Mouse (Mus musculus) 416B (cell line): ENCODE results near the gene Adssl1.

Experiments
- DNase-seq: peaks from one replicate; pipeline ENCODE4 v3.0.0; 2011; ENCODE audit warnings: low read depth

Adssl1 gene

GRCm38 (mm10) chr12:112621900-112622299 lies 2.1 kb downstream of the Adssl1 start:
- DNase-seq = peak; percentile 66

- DNase-seq = peak; percentile 76
These were observed 3.9 kb downstream of the Adssl1 start for GRCm38 (mm10) chr12:112623742-112624141.

GRCm38 (mm10) chr12:112625700-112626099 lies 5.9 kb downstream of the Adssl1 start:
- DNase-seq = no peak

GRCm38 (mm10) chr12:112626455-112626854 lies 6.6 kb downstream of the Adssl1 start:
- peak; percentile 16 for DNase-seq

- peak; percentile 89 for DNase-seq
These were observed 7.4 kb downstream of the Adssl1 start for GRCm38 (mm10) chr12:112627097-112627881.

GRCm38 (mm10) chr12:112628197-112628596 lies 8.4 kb downstream of the Adssl1 start:
- peak; percentile 90 for DNase-seq

GRCm38 (mm10) chr12:112628928-112629721 lies 9.3 kb downstream of the Adssl1 start:
- peak; percentile 99 for DNase-seq

- DNase-seq = peak; percentile 57
These were observed 10.2 kb downstream of the Adssl1 start for GRCm38 (mm10) chr12:112630029-112630428.

GRCm38 (mm10) chr12:112630796-112631195 lies 11.0 kb downstream of the Adssl1 start:
- no peak for DNase-seq

- DNase-seq = peak; percentile 25
These were observed 11.6 kb downstream of the Adssl1 start for GRCm38 (mm10) chr12:112631472-112631871.

GRCm38 (mm10) chr12:112632084-112632777 lies 12.4 kb downstream of the Adssl1 start:
- DNase-seq = no peak

GRCm38 (mm10) chr12:112632907-112633306 lies 13.1 kb downstream of the Adssl1 start:
- no peak for DNase-seq

- peak; percentile 56 for DNase-seq
These were observed 13.8 kb downstream of the Adssl1 start for GRCm38 (mm10) chr12:112633686-112634085.

- DNase-seq = no peak
These were observed 19.7 kb downstream of the Adssl1 start for GRCm38 (mm10) chr12:112639526-112639925.

- peak; percentile 79 for DNase-seq
These were observed 23.3 kb downstream of the Adssl1 start for GRCm38 (mm10) chr12:112643126-112643525.

GRCm38 (mm10) chr12:112644180-112644854 lies 24.5 kb downstream of the Adssl1 start, which contains the start of gene Siva1:
TSS of gene Siva1 (plus strand) at chr12:112644679.
- peak; percentile 99 for DNase-seq

GRCm38 (mm10) chr12:112644855-112645506 lies 25.1 kb downstream of the Adssl1 start:
- DNase-seq = no peak

- DNase-seq = no peak
These were observed 26.3 kb downstream of the Adssl1 start for GRCm38 (mm10) chr12:112646139-112646538.

GRCm38 (mm10) chr12:112648081-112648480 lies 28.2 kb downstream of the Adssl1 start:
- peak; percentile 49 for DNase-seq

GRCm38 (mm10) chr12:112651778-112652439 lies 32.1 kb downstream of the Adssl1 start:
- DNase-seq = no peak
